Mouse (Mus musculus) erythroblast, embryonic 14.5 days (primary cell): ENCODE measurements around the gene Zfp62.

Experiments
- GATA1 ChIP-seq: IDR thresholded peaks from 2 replicates; pipeline ENCODE4 v1.6.1; 2012; ENCODE audit warnings: low read length, inconsistent platforms, mixed read lengths
- TAL1 ChIP-seq: IDR thresholded peaks from 3 replicates; pipeline ENCODE4 v1.6.1; 2012; ENCODE audit warnings: low read length, inconsistent platforms, mixed read lengths

DNA sequence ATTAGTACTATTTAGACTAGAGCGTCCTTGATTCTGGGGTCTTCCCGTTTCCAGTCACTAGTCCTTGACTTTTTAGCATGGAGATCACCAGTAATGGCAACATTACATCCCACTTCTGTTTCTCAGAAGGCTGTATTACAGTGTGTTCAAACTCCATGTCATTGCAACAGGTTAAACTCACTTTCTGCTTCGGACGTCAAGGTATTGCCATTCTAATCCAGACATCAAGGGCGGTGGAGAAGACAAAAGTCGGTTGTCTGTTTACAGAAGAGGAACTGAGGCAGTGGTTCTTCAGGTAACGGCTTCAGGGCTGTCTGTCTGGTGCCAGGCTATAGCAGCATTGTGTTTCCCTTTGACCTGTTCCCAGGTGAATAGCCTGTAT is 48.3 kb downstream of the Zfp62 start:
- TF ChIP-seq TAL1 (no peak), GATA1 (no peak)
